Mouse (Mus musculus) effector memory CD4-positive, alpha-beta T cell, adult 7 months (primary cell): Measurements from ENCODE around the gene P2ry12. TPM values are rescaled to one million over a fixed set of nuclear protein-coding genes. Genes with fewer than 3 reads are reported as not detected.

Source experiments
- polyA plus RNA-seq: library from polyadenylated mRNA; unstranded; fragments of 100-300 nt; shearing (Covaris generic); gene quantifications from one replicate; pipeline ENCODE4 v1.2.1, GENCODE M21; 2017

Gene P2ry12
- polyA plus RNA-seq, result 0.67 TPM

DNA sequence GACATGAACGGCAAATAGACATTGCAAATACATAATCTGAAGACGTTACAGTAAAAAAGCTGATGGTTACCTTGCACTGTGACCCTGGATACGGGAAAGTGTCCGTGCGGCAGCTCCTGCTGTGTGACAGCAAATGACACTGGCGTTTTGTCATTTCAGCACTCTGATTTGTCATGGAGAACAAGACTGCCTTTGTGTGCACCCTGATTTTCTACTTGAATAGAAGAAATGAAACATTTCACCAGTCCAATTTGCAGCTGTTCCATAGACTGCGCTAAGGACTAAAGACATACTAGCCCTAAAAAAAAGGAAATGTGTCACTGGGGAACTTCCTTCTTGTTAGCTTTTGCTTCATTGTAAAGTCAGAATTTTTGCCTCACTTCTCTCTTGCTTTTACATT lies at the start of gene P2ry12:
TSS of gene P2ry12 (minus strand) at position 168 of the 400 bp plus-strand sequence.

GRCm38 (mm10) chr3:59210727-59211126 lies 51.9 kb downstream of the P2ry12 start, which contains the start of gene P2ry13:
P2ry13 (minus strand) TSS chr3:59210882.

GRCm38 (mm10) chr3:59194938-59195337 lies 67.7 kb downstream of the P2ry12 start, which contains the start of gene Gpr87:
Gpr87 (minus strand) TSS chr3:59195104.

Other genes starting within 250 kb of the P2ry12 start
- gene Gpr171, start 161.1 kb downstream of the P2ry12 start, polyA plus RNA-seq, result 103 TPM
- gene P2ry14, start 109.3 kb downstream of the P2ry12 start, polyA plus RNA-seq, result 2.9 TPM
- gene Gpr87, start 67.8 kb downstream of the P2ry12 start, polyA plus RNA-seq, result 0.76 TPM
- 0.20 TPM for gene P2ry13, start 52.0 kb downstream of the P2ry12 start, polyA plus RNA-seq
- not detected for gene Igsf10, start 81.5 kb upstream of the P2ry12 start, polyA plus RNA-seq